Mouse (Mus musculus) liver, adult 2 months (tissue): ENCODE measurements around the gene Tbc1d10c.

ENCODE experiments used
- CTCF ChIP-seq: fragments of 200-500 bp; IDR thresholded peaks from 2 replicates; pipeline ENCODE4 v1.5.1; 2011; ENCODE audit warnings: low read depth, low read length, control low read depth
- POLR2A ChIP-seq: fragments of 200-500 bp; IDR thresholded peaks from 2 replicates; pipeline ENCODE4 v1.6.1; 2011; ENCODE audit warnings: low read length, control low read depth; ENCODE audit not compliant: insufficient read depth; ENCODE audit errors: extremely low read depth

DNA sequence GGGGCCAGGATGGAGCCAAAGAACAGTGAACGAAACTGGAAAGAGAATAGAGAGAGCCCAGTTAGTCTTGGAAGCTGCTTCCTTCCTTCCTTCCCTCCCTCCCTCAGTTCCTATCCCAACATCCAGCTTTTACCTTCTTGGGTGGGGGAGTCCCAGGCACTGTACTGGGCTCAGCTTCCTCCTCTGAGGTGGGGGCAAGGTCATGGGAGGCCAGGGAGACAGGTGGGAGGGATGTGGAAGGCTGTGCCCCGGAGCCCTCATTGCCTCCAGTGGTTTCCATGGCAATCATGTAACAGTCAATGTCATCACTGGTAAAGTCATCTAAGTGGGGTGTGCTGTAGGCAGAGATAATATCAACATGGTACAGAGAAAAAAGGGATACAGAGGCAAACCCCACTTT is 5.0 kb upstream of the Tbc1d10c start:
- TF ChIP-seq POLR2A, result no peak
- no peak for TF ChIP-seq CTCF
